Mouse (Mus musculus): ENCODE measurements around the gene Slc6a9. TPM values are rescaled to one million over a fixed set of nuclear protein-coding genes. Genes with fewer than 3 reads are reported as not detected.

Slc6a9 gene
- total RNA-seq, 2 experiments from 2014 or later = 5.0 to 6.8 TPM

- no peak for DNase-seq
Observed at GRCm38 (mm10) chr4:117912685-117913273, 78.5 kb downstream of the Slc6a9 start.

DNA sequence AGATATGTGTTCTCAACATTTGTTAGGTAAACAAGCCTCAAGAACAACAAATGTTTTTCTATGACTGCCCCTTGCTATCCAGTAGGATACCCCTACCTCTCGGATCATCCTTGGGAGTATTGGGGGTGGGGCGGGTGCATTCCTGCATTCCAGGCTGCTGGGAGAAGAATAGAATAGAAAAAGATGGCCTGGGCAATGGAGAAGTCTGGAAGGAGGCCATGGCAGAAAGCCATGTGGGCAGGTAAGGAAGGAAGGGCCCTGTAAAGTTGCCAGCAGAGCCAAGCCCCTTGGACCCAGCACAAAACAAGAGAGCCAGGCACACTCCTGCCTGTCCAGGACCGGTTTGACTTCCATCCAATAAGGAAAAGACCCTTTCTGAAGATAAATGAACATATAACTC lies 79.1 kb downstream of the Slc6a9 start:
- DNase-seq = no peak

DNA sequence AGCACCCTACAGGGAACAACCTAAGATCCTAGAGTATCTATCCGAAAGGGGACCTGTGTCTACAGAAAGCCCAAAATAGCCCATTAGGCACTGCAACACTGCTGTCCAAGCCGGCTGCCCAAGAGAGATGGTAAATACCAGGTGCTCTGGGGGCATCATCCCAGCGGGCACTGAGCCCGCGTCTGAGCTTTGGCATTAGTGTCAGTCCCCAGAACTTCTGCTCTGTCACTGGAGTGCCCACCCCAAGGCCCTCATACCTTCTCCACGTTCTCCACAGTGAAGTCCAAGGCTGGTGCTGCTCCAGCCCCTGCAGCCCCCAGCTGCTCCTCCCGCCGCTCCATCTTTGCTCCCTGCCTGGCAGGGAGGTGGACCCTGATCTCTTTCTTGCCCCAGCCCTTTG lies 79.7 kb downstream of the Slc6a9 start:
- peak; percentile 82 for DNase-seq

GRCm38 (mm10) chr4:117914591-117915442 lies 80.5 kb downstream of the Slc6a9 start, which contains the start of gene Ipo13:
Ipo13 (minus strand) TSS chr4:117914999.
- peak; percentile 91 for DNase-seq

GRCm38 (mm10) chr4:117915489-117916105 lies 81.3 kb downstream of the Slc6a9 start:
- no peak for DNase-seq

DNA sequence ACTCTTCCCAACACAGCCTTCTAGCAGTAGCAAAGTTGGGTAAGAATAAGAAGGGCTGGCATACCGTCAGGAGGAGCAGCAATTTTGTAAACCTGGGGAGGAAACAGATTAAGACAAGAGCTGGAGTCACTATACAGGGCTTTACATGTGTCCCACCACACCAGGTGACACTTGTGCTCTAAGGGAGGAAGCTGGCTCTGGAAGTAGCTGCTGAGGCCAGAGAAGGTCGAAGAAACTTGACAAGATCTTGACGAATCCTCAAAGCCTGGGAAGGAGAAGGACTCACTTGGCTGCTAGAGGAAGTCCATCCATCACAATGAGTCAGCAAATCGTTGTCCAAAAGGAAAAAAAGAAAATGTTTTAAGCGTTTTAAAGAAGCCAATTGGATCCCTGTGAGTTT lies 82.1 kb downstream of the Slc6a9 start:
- no peak for DNase-seq

GRCm38 (mm10) chr4:117917402-117917801 lies 83.1 kb downstream of the Slc6a9 start:
- DNase-seq = no peak

GRCm38 (mm10) chr4:117917847-117918246 lies 83.5 kb downstream of the Slc6a9 start:
- no peak for DNase-seq

- no peak for DNase-seq
Observed at GRCm38 (mm10) chr4:117918261-117918660, 84.0 kb downstream of the Slc6a9 start.

GRCm38 (mm10) chr4:117918762-117919161 lies 84.5 kb downstream of the Slc6a9 start:
- DNase-seq = no peak

DNA sequence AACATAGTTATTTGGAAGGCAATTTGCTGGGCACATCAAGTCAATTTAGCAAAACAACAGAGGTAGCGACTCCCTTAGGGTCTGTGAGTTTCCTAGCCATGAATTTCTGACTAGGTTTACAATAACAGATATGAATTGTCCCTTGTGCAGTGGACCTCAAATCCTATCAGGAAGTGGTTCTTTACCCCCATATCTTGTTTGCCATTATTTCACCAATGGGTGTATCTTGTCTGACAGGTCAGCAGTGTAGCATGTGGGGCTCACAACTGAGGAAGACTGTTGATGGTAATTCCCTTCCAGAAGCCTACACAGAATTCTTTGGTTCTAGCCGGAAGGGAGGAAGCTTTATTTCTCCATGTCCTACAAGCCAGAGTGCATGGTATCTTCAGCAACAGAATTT lies 87.1 kb downstream of the Slc6a9 start:
- no peak for DNase-seq

DNA sequence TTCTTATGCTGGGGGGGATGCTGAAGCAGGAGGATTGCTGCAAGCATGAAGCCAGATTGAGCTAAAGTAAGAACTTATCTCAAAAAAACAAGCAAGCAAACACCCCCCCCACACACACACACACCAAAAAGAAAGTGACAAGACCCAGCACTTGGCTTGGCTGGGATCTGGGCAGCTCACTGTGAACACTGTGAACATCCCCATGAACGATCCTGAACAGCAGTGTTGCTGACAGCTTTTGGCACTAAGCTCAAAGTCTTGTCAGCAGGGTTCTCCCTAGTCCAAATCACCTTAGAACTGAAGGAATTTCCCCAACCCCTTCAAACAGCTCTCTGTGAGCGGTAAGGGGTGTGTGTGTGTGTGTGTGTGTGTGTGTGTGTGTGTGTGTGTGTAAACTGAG lies 89.1 kb downstream of the Slc6a9 start:
- no peak for DNase-seq

Other genes with a start within 250 kb of the Slc6a9 start
- 10 to 100 TPM; 14.5 to 15.1 TPM for gene Dmap1, start 152.2 kb upstream of the Slc6a9 start, total RNA-seq (2021)
- gene Gm12845, start 110.1 kb upstream of the Slc6a9 start, total RNA-seq (2021) = not detected
- gene Klf17, start 68.9 kb upstream of the Slc6a9 start, total RNA-seq (2021) = not detected
- gene Ccdc24, start 38.1 kb downstream of the Slc6a9 start, total RNA-seq (2021) = not detected
- gene B4galt2, start 49.0 kb downstream of the Slc6a9 start, total RNA-seq (2021) = 1 to 10 TPM; 2.6 to 3.5 TPM
- 10 to 100 TPM; 72.1 to 75.9 TPM for gene Atp6v0b, start 52.8 kb downstream of the Slc6a9 start, total RNA-seq (2021)
- gene Dph2, start 57.5 kb downstream of the Slc6a9 start, total RNA-seq (2021) = 1 to 10 TPM; 3.3 to 3.4 TPM
- gene Ipo13, start 80.5 kb downstream of the Slc6a9 start, total RNA-seq (2021) = 100 to 1,000 TPM; 218 TPM
- gene Artn, start 95.3 kb downstream of the Slc6a9 start, total RNA-seq (2021) = under 1 TPM; 0.18 to 0.48 TPM